Mouse (Mus musculus): ENCODE measurements around the gene Kcnq1.

The Kcnq1 gene

DNA sequence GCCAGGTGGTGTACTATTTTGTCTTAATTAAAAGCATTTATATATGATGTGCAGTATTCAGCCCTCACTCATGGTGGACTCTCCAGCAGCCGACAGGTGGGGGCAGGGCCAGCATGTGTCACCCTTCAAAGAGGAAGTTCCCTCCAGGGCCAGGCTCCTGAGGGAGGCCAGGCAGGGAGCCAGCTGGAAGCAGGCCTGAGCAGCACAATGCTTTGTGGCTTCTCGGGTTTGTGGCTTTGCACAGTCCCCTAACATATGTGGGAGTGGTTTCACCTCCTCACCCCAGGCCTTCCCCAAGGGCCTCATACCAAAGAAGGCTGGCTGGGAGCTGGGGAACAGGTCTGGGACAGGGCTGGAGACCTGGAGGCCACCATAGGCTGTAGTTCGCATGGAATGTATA is 74.6 kb downstream of the Kcnq1 start:
- no peak for DNase-seq (ENCODE audit: low read depth, low spot score)

DNA sequence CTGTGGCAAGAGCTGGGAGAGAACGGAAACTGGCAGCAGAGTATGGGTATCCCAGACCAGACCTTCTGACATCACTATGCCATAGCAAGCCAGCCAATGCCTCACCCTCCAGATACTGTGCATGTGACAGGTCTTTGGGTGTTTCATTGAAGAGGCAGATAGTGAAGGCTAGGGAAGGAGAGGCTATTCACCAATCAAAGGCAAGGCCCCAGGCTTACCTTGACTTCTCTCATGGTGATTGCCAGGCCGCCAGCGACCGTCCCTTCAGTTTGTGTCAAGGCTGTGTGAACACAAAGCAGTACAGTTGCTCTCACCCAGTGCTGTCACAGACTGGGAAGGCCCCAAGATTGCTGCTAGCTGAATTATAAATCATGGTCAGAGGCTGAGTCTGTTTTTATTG is 75.1 kb downstream of the Kcnq1 start:
- no peak for DNase-seq (ENCODE audit: low read depth, low spot score)

DNA sequence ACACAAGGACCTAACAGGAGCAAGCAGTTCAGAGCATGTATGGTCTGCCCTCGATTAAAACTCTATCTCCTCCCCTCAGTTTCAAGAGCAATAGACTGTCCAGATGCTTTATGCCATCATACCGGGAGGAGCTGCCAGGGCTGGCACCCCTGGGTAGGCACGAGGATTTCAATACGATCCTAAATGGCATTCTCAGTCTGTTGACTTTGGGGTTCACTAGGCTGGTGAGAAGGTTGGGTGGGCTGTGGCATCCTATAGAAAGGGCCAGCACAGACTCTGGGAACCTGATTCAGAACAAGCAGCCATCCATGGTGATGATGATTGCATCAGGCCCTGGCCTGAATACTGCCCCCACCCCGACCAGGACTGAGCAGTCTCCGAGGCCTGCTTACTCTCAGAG is 79.3 kb downstream of the Kcnq1 start:
- no peak for DNase-seq (ENCODE audit: low read depth, low spot score)

DNA sequence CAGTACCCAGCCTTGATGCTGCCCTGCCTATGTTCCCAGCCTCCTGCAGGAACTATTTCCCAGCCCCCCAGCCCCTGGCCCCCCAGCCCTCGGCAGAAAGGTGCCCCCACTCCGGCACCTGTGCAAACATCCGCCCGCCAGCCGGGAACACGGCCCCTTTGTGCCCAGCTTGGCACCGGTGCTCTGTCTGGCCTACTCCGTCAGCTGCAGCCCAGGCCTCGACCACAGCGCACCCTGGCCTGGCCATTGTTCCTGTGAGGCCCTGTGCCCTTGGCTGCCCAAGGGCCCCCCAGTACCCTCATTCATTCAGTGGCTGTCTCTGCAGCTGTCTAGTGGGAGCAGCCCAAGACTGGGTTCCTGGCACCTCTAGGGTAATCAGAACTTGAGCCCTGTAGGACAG is 80.2 kb downstream of the Kcnq1 start:
- no peak for DNase-seq (ENCODE audit: low read depth, low spot score)

DNA sequence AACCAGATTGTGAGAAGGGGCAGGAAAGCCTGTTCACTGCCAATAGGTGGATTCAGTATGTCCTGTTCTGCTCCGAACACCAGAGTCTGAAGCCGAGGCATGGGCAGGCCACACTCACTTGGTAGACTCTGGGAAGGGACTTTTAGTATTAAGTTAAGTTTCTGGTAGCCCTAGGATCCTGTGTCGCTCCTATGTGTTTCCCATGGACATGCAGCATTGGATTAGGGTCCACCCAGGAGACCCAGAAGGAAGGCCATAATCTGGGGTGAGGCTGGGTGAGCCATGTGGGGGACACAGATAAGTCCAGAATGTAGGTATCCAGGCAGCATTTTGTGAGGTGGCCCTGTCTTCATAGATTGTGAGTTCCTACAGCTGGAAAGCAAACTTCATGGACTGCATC is 81.0 kb downstream of the Kcnq1 start:
- no peak for DNase-seq (ENCODE audit: low read depth, low spot score)

DNA sequence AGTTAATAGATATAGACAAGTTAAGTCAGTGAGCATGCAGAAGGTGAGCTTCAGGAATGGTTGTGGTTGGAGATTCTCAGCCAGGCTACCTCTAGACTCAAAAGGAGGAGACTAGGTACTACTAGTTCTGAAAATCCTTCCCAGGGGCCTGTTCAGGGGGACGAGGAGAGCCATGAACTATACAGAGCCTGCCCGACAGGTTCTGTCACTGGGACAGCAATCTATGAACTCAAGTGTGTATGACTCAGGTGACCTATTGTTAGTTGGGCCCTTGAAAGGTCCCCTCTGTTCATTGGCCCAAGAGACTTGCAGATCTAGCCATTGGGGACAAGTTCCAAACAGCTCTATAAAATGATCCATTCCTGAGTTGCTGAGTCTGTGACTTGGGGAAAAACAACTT is 82.4 kb downstream of the Kcnq1 start:
- DNase-seq (ENCODE audit: low read depth, low spot score) = no peak

DNA sequence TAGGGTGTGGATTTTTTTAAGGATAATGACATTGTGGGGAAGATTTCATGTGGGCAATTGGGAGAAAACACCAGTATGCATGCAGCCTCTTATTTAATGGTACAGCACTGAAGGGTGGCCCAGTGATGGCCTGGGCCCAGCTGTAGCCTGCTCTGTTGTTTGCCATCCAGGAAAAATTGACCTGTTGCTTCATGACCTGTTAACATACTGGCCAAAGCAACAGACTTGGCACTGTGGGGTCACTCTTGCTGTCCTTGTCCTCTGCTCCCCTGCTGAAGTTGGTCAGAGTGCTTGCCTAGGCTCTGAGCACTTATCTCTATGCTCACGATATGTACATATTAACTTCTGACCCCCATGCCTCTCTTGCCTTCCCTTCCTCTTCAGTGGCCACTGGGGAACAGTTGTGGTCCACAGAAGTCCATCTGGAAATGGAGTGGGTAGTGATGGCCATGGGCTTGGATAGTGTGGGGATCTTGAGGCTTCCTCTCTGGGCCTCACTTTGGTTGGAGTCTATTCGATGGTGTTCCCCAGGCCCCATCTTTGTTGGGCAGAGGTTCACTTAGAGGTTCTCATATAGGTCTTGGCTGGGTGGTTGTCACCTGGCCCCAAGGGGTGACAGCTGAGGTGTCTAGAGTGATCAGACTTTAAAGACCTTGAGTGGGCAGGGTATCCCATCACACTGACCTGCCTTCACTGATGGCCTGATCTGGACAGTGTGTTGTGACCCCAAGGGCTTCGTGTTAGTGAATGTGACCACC is 84.0 kb downstream of the Kcnq1 start:
- DNase-seq (ENCODE audit: low read depth, low spot score) = no peak

DNA sequence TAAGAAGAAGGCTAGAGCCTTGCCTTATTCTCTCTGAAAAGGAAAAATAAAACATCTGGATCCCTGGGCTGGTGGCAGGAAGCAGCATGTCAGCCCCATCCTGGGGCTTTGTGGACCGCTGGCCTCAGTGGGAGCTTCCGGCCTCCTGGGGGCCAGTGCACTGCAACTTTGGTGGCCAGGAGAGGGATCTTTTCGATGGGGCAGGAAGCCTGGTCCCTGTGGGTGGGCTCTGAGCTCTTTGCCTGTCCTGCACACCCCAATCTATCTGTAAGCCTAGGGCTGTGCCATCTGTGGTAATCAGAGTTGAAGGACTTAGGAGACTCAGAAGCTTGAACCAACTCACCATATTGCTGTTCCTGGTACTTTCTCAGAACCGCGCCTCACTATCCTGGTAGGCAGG is 84.7 kb downstream of the Kcnq1 start:
- no peak for DNase-seq (ENCODE audit: low read depth, low spot score)

DNA sequence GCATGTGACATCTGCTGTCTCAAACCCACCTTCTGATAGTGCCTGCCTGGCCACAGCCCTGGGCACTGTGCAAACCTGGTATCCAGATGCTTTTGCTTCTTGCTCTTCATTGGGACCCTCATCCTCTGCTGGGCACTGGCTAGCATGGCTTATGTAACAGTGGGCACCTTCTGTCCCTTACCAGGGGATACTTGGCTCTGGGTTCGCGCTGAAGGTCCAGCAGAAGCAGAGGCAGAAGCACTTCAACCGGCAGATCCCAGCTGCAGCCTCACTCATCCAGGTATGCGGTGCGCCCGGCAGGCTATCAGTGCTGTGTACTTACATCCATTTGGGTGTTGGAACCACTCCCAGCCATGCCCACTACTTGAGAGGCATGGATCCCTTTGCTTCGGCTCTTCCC is 86.2 kb downstream of the Kcnq1 start:
- no peak for DNase-seq (ENCODE audit: low read depth, low spot score)

DNA sequence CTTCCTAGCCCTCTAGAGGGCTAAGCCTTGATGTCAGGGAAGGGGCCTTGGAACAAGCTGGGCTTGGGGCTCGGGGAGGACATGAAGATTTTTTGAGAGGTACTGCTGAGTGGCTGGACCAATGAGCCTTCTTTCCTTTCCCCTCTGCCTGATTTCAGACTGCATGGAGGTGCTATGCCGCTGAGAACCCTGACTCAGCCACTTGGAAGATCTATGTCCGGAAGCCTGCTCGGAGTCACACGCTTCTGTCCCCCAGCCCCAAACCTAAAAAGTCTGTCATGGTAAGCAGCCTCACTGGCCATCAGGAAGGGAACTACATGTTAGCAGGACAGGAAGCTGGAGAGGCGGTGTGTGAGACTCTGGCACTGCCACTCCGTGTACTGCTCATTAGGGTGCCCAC is 87.9 kb downstream of the Kcnq1 start:
- DNase-seq (ENCODE audit: low read depth, low spot score) = no peak

DNA sequence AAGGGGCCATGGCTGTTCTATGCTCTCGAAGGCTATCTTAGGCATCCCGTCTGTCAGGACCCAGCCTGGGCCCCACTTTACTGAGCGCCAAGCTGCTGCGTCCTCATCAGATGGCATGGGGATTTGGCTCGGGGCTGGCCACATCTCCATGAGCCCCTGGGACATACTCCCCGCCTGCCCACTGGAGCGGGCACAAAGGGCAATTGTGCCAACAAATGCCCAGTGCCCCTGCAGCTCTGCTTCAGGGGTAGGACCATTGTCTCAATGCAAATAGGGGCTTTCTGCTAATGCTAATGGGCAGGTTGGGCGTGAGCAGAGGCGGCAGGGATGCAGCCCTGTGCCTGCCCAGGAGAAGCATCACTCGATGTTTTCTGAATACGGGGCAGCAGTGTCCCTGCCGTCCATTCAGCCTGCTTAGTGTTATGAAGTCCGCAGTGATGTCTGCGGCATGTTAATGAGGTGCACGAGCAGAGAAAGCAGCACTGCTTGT is 91.8 kb downstream of the Kcnq1 start:
- DNase-seq (ENCODE audit: low read depth, low spot score) = no peak

DNA sequence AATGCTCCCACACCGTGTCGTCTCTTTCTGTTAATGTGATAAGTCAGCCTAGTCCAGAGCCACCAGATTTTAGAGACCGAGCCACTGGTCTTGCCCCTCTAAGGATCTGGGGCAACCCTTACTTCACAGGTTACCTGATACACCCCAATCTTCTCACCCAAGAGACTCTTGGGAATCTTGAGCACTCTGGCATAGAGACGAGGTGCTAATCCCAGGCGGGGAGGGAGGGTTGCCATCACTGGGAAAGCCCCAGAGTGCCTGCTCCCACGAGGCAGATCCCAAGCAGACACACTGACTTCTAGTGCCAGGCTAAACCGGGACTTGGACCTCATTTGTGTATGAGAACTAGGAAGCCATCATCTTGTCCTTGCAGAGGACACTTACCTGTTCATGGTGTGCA is 92.3 kb downstream of the Kcnq1 start:
- no peak for DNase-seq (ENCODE audit: low read depth, low spot score)

DNA sequence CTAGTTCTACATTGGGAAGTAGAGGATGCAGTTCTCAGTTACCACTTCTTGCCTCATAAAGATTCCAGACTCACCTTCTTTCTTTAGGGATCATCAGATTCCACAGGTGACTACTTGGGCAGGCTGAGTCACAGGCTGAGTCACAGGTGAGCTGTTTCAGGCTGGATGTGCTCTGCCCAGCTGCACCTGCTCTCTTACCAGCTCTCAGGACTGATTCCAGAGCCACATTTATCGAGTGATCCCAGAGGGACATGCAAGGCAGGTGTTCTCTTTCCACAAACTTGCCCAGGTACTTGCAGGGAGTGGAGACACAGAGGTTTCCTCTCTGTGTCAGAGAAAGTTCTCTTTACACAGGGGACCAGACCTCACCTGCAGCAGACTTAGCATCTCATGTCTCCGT is 95.1 kb downstream of the Kcnq1 start:
- no peak for DNase-seq (ENCODE audit: low read depth, low spot score)

DNA sequence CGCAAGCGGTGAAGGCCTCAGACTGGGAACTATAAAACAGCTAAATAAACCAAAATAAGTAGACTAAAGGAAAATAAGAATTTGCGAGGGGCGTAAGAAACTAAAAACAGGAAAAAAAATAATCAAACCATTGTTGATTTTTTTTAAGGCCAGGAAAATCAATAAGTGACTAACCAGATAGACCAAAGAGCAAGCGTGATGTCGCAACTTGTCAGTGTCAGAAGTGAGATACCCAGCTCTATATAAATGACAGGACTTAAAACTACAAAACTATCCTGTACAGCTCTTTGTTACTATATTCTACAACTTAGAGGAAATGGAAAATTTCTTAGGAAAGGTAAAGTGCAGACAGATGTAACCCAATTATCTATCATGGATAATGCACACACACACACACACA is 97.7 kb downstream of the Kcnq1 start:
- DNase-seq (ENCODE audit: low read depth, low spot score) = no peak

DNA sequence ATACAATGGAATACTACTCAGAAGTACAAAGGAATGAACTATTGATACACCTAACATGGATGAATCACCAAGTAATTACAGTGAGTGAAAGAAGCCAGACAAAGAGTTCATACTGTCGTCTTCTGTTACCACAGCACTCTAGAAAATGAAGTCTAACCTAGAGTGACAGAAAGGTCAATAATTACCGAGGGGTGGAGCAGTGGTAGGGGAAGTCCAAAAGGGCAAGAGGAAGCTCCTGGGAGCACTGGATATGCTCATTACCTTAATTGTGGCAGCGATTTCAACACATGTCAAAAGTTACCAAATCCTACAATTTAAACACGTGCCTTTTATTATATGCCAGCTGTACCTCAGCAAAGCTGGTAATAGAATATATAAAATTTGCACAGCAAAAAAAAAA is 100.9 kb downstream of the Kcnq1 start:
- DNase-seq (ENCODE audit: low read depth, low spot score) = no peak

DNA sequence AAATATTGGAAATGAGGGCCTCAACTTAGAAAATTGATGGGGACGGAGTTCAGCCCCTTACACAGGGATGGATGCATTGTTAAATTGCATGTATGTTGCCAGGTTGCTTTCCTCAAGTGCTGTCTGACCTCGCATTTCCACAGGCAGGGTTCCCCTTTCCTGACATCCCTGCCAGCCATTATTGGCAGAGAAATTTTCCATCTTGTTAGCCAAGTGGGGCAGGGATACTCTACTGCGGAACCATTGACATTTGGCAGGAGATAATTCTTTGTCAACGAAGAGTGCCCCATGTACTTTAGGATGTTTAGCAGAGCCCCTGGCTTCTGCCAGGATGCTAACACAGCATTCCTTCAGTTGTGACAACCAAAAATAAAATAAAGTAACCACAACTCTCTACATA is 104.6 kb downstream of the Kcnq1 start:
- DNase-seq (ENCODE audit: low read depth, low spot score) = no peak

DNA sequence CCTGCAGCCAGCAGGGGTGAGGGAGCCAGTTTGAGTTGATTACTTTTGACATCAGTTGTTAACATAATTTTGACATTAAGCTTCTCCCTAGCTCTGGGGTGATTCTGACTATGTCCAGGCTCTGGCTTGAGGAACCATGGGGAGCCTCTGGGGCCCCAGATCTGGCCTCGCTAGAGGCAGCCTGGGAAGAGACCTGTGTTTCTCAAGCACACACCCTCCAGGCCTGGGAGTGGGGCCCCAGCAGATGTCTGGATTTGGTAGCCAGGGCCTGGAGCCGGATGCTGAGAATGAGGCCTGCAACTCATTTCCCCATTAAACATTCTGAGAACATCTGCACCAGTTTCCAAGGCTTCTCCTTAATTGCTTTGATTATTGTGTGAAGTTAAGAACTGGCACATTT is 145.0 kb downstream of the Kcnq1 start:
- no peak for DNase-seq (ENCODE audit: low read depth, low spot score)

DNA sequence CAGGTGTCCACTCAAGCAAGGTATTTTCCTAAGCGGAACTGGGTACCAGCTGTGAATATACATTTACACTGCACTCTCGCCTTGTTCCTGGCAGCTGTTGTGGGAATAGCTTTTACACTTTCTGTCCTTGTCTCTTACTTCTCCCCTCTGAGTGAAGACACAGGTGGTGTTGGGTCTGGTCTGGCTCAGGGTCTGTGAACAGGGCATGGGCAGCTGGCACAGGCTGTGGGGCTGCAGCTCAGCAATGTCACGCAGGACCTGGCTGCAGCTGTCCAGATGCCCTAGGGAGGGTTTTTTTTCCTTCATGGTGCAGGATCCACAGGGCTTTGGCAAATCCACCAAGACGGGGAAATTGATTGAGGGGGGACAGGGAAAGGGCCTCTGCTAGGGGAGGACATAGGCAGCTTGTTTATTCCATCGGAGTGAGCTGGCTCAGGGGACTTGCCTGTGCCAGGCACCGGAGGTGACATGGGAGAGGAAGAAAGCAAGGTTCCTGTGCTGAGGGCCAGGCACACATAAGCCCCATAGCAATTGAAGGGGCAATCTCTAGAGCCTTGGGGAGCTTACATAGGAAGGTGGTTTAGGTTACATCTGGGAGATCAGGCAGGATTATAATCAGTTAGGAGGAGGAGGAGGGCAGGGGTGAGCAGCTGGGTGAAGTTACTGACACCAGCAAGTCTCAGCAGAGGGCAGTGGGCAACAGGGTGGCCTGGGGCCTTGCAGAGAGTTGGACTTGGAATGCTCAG is 147.1 kb downstream of the Kcnq1 start:
- no peak for DNase-seq (ENCODE audit: low read depth, low spot score)

DNA sequence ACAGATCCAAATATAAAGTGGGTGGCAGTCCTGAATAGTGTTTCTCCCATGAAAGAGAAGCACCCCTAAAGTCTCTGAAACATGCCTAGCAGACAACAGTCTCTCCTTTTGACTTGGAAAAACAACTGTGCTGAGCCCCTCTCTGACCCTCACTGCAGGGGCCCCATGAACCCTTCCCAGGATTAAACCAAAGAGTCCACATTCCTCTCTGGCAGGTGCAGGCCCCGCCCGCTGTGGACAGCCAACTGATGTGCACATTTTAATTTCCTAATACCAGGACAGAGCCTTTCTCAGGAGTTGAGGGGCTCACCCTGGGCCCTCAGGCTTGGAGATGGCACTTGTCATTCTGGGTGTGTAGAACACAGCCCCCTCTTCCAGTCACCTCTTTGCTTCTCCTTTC is 148.7 kb downstream of the Kcnq1 start:
- no peak for DNase-seq (ENCODE audit: low read depth, low spot score)

DNA sequence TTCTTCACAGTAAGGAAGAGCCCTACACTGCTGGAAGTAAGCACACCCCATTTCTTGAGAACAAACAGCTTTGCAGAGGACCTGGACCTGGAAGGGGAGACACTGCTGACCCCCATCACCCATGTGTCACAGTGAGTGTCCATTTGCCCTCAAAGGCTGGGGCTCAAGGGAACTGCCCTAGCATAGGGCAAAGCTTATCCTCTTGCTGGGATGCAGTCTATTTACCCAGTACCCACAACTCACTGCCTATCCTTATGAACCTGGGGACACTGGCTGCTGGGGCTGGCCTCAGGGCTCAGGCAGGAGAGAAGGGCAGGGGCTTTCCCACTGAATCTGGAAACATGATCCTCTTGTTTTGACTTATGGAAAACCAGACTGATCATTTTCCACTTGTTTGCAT is 155.1 kb downstream of the Kcnq1 start:
- no peak for DNase-seq (ENCODE audit: low read depth, low spot score)

DNA sequence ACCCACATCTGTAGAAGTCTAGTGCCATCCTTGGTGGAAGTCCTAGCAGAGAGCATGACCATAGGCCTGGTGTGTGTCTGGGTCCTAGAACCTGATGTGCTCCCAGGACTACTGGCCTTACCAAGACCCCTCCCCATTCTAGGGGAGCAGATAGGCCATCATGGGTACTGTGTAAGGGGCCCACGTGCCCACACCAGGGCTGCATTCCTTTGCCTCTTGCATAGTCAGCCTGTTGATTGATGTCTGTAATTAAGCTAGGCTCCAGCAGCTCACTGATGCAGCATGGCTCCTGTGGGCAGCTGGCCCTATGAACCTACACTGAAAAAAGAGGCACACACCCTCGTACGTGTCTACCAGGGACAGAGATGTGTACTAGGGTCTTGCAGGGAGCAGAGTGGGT is 157.4 kb downstream of the Kcnq1 start:
- no peak for DNase-seq (ENCODE audit: low read depth, low spot score)

DNA sequence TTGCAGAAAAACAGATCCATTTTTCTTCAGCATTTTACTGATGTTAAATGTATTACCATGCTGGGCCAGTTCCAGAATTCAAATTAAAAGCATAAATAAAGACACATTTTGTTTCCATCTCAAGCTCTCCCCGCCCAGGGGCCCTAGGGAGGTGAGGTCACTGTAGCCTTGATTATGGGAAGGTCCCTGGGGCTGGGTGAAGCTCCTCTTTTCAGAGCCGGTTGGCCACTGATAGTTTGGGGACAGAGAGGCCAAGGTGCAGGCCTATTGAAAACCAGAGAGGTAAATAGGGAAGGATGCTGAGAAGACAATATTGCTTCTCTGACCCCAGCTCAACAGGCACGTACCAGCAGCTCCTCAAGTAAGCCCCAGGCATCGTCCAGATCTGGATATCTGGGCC is 157.8 kb downstream of the Kcnq1 start:
- no peak for DNase-seq (ENCODE audit: low read depth, low spot score)

DNA sequence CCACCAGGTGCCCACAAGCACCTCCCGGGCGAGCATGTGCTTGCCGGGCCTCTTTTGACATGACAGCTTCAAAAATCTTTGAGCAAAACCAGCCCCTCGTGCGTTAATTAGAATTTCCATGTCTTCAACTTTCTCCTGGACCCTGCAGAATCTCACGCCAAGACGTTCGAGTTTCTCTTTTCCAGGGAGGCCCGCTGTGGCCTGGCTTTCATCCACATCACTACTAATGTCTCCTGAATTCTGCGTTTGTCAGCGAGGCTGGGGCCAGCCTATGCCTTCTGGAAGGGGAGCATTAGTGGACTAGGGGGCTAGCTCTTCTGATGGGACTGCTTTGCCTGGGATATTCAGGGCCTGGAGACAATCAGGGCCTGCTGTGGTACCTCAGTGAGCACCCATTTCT is 159.2 kb downstream of the Kcnq1 start:
- DNase-seq (ENCODE audit: low read depth, low spot score) = no peak

Data from retina, adult 2 months (tissue).